Mouse (Mus musculus): ENCODE measurements around the gene Nacad. TPM values are rescaled to one million over a fixed set of nuclear protein-coding genes. Genes with fewer than 3 reads are reported as not detected.

Gene Nacad
- polyA plus RNA-seq, 1 experiment: 3.1 TPM

- Histone ChIP-seq H3K36me3 (ENCODE audit: control insufficient read depth) (peaks cover 3% of the 10 kb centered on the region), H3K4me1 (ENCODE audit: control insufficient read depth) (peaks cover 26% of the 10 kb centered on the region), H3K9me3 (ENCODE audit: control insufficient read depth, low read length) (no peaks in the 10 kb centered on the region), H3K27me3 (ENCODE audit: control insufficient read depth) (no peaks in the 10 kb centered on the region; the same call in 1 of the 2 replicates), H3K4me3 (replicated peaks) (no peak overlapping the region)
- TF ChIP-seq GATA1 (IDR thresholded peaks at IDR 0.05; ENCODE audit: low read length) (no peak), TAL1 (IDR thresholded peaks at IDR 0.05; ENCODE audit: low read length) (no peak)
Measured at GRCm38 (mm10) chr11:6629655-6630054, 23.8 kb upstream of the Nacad start.

- Histone ChIP-seq H3K36me3 (ENCODE audit: control insufficient read depth) (peaks cover 13% of the 10 kb centered on the region), H3K4me3 (replicated peaks) (no peak overlapping the region), H3K4me1 (ENCODE audit: control insufficient read depth) (peaks cover 36% of the 10 kb centered on the region), H3K27me3 (ENCODE audit: control insufficient read depth) (no peaks in the 10 kb centered on the region), H3K9me3 (ENCODE audit: control insufficient read depth, low read length) (no peaks in the 10 kb centered on the region)
- no peak for TF ChIP-seq GATA1 (IDR thresholded peaks at IDR 0.05; ENCODE audit: low read length)
- no peak for TF ChIP-seq TAL1 (IDR thresholded peaks at IDR 0.05; ENCODE audit: low read length)
Measured at GRCm38 (mm10) chr11:6628568-6628967, 22.7 kb upstream of the Nacad start.

- no peak for TF ChIP-seq TAL1 (IDR thresholded peaks at IDR 0.05; ENCODE audit: low read length)
- no peak for TF ChIP-seq GATA1 (IDR thresholded peaks at IDR 0.05; ENCODE audit: low read length)
- peaks cover 41% of the 10 kb centered on the region for H3K4me1 ChIP-seq (ENCODE audit: control insufficient read depth)
- peaks cover 21% of the 10 kb centered on the region for H3K36me3 ChIP-seq (ENCODE audit: control insufficient read depth)
- H3K9me3 ChIP-seq (ENCODE audit: control insufficient read depth, low read length): no peaks in the 10 kb centered on the region
- no peak overlapping the region for H3K4me3 ChIP-seq (replicated peaks)
- no peaks in the 10 kb centered on the region for H3K27me3 ChIP-seq (ENCODE audit: control insufficient read depth)
Measured at GRCm38 (mm10) chr11:6627731-6628130, 21.9 kb upstream of the Nacad start.

- peak overlapping the region; percentile 99 for H3K4me3 ChIP-seq (replicated peaks)
- peaks cover 35% of the 10 kb centered on the region for H3K36me3 ChIP-seq (ENCODE audit: control insufficient read depth)
- no peak for TF ChIP-seq GATA1 (IDR thresholded peaks at IDR 0.05; ENCODE audit: low read length)
- no peaks in the 10 kb centered on the region for H3K27me3 ChIP-seq (ENCODE audit: control insufficient read depth)
- H3K4me1 ChIP-seq (ENCODE audit: control insufficient read depth): peaks cover 45% of the 10 kb centered on the region
- no peaks in the 10 kb centered on the region for H3K9me3 ChIP-seq (ENCODE audit: control insufficient read depth, low read length)
Measured at GRCm38 (mm10) chr11:6626388-6626772, 20.5 kb upstream of the Nacad start.

GRCm38 (mm10) chr11:6625478-6626387, 19.9 kb upstream of the Nacad start, which contains the start of gene Tbrg4:
Gene Tbrg4 (minus strand): TSS chr11:6626067.
- no peaks in the 10 kb centered on the region for H3K27me3 ChIP-seq (ENCODE audit: control insufficient read depth)
- H3K4me1 ChIP-seq (ENCODE audit: control insufficient read depth): peaks cover 45% of the 10 kb centered on the region
- TF ChIP-seq GATA1 (IDR thresholded peaks at IDR 0.05; ENCODE audit: low read length) (no peak), TAL1 (IDR thresholded peaks at IDR 0.05; ENCODE audit: low read length) (no peak)
- peak within 1 kb of the TSS; percentile 99 for H3K4me3 ChIP-seq (replicated peaks)
- no peaks in the 10 kb centered on the region for H3K9me3 ChIP-seq (ENCODE audit: control insufficient read depth, low read length)
- peaks cover 41% of the 10 kb centered on the region for H3K36me3 ChIP-seq (ENCODE audit: control insufficient read depth)

GRCm38 (mm10) chr11:6624619-6625382, 18.9 kb upstream of the Nacad start:
- peaks cover 48% of the 10 kb centered on the region for H3K4me1 ChIP-seq (ENCODE audit: control insufficient read depth)
- peaks cover 50% of the 10 kb centered on the region for H3K36me3 ChIP-seq (ENCODE audit: control insufficient read depth)
- peak overlapping the region; percentile 99 for H3K4me3 ChIP-seq (replicated peaks)
- no peaks in the 10 kb centered on the region for H3K9me3 ChIP-seq (ENCODE audit: control insufficient read depth, low read length)
- H3K27me3 ChIP-seq (ENCODE audit: control insufficient read depth): no peaks in the 10 kb centered on the region
- TF ChIP-seq GATA1 (IDR thresholded peaks at IDR 0.05; ENCODE audit: low read length) (no peak), TAL1 (IDR thresholded peaks at IDR 0.05; ENCODE audit: low read length) (no peak)

- Histone ChIP-seq H3K4me3 (replicated peaks) (peak overlapping the region; percentile 99), H3K4me1 (ENCODE audit: control insufficient read depth) (peaks cover 45% of the 10 kb centered on the region)
Measured at GRCm38 (mm10) chr11:6623704-6624103, 17.9 kb upstream of the Nacad start.

GRCm38 (mm10) chr11:6615250-6616205, 9.7 kb upstream of the Nacad start:
- peaks cover 3% of the 10 kb centered on the region for H3K4me1 ChIP-seq (ENCODE audit: control insufficient read depth)
- H3K36me3 ChIP-seq (ENCODE audit: control insufficient read depth): peaks cover 95% of the 10 kb centered on the region
- H3K27me3 ChIP-seq (ENCODE audit: control insufficient read depth): no peaks in the 10 kb centered on the region
- no peak overlapping the region for H3K4me3 ChIP-seq (replicated peaks)
- TF ChIP-seq GATA1 (IDR thresholded peaks at IDR 0.05; ENCODE audit: low read length) (no peak), TAL1 (IDR thresholded peaks at IDR 0.05; ENCODE audit: low read length) (no peak)
- H3K9me3 ChIP-seq (ENCODE audit: control insufficient read depth, low read length): no peaks in the 10 kb centered on the region

More at GRCm38 (mm10) chr11:6623704-6624103, 17.9 kb upstream of the Nacad start:
- Histone ChIP-seq H3K9me3 (ENCODE audit: control insufficient read depth, low read length) (no peaks in the 10 kb centered on the region), H3K36me3 (ENCODE audit: control insufficient read depth) (peaks cover 61% of the 10 kb centered on the region), H3K27me3 (ENCODE audit: control insufficient read depth) (no peaks in the 10 kb centered on the region)
- TF ChIP-seq TAL1 (IDR thresholded peaks at IDR 0.05; ENCODE audit: low read length) (no peak), GATA1 (IDR thresholded peaks at IDR 0.05; ENCODE audit: low read length) (no peak)
